Mouse (Mus musculus) heart, postnatal 0 days (tissue): ENCODE data around the gene Nt5c2. TPM values are rescaled to one million over a fixed set of nuclear protein-coding genes. Genes with fewer than 3 reads are reported as not detected.

Experiments used
- ATAC-seq: fragments of 200-750 bp; cut with Nextera tagmentation; 2 replicates; pipeline ENCODE4 v1.8.0; 2017; ENCODE audit warnings: low read depth, moderate number of reproducible peaks, moderate library complexity; ENCODE audit not compliant: insufficient read depth
- DNase-seq: peaks from one replicate; pipeline ENCODE4 v3.0.0-alpha.2; 2016; ENCODE audit warnings: low spot score
- H3K27ac ChIP-seq: fragments of 300-500 bp; sonication (generic); 2 replicates; pipeline ENCODE4 v1.5.1; 2014; ENCODE audit warnings: low read depth, mild to moderate bottlenecking
- H3K27me3 ChIP-seq: fragments of 300-500 bp; sonication (generic); 2 replicates; pipeline ENCODE4 v1.6.1; 2014; ENCODE audit warnings: low read length, mixed read lengths; ENCODE audit not compliant: control insufficient read depth, insufficient read depth
- H3K36me3 ChIP-seq: fragments of 300-500 bp; sonication (generic); replicated peaks from 2 replicates; pipeline ENCODE4 v1.6.1; 2014; ENCODE audit warnings: low read length, mixed read lengths; ENCODE audit not compliant: control insufficient read depth, insufficient read depth
- H3K4me1 ChIP-seq: fragments of 300-500 bp; sonication (generic); 2 replicates; pipeline ENCODE4 v1.6.1; 2014; ENCODE audit warnings: antibody characterized with exemption; ENCODE audit not compliant: control insufficient read depth, insufficient read depth
- H3K4me2 ChIP-seq: fragments of 300-500 bp; sonication (generic); 2 replicates; pipeline ENCODE4 v1.6.1; 2014; ENCODE audit warnings: low read depth, mild to moderate bottlenecking, low read length, moderate library complexity
- H3K4me3 ChIP-seq: fragments of 300-500 bp; sonication (generic); 2 replicates; pipeline ENCODE4 v1.5.1; 2014; ENCODE audit warnings: low read depth, low read length
- H3K9ac ChIP-seq: fragments of 300-500 bp; sonication (generic); replicated peaks from 2 replicates; pipeline ENCODE4 v1.6.1; 2014; ENCODE audit warnings: low read depth, low read length, mixed read lengths
- H3K9me3 ChIP-seq: fragments of 300-500 bp; sonication (generic); replicated peaks from 2 replicates; pipeline ENCODE4 v1.6.1; 2016; ENCODE audit warnings: low read length; ENCODE audit not compliant: control insufficient read depth
- CTCF ChIP-seq: IDR thresholded peaks from 2 replicates; pipeline ENCODE4 v1.5.1; 2016; ENCODE audit warnings: antibody characterized with exemption, control low read depth, low read depth
- EP300 ChIP-seq: IDR thresholded peaks from 2 replicates; pipeline ENCODE4 v1.6.1; 2016; ENCODE audit warnings: antibody characterized with exemption, low read depth
- WGBS: fragments of 180-500 bp; shearing (Covaris S2); extraction: QIAGEN DNeasy Blood & Tissue Kit; methylation state at CpG from one replicate; pipeline ENCODE4 v1.1.7; 2014; 5-methylcytosine and 5-hydroxymethylcytosine counted together
- polyA plus RNA-seq: library from polyadenylated mRNA; unstranded; fragments of >200 nt; fragmentation: Nextera tagmentation; extraction: Ambion mirVana; gene quantifications from 2 replicates; pipeline ENCODE4 v1.2.1, GENCODE M21; 2015
- total RNA-seq: library from RNA; depleted of rRNA; stranded (reverse); fragments of >200 nt; gene quantifications from 2 replicates; pipeline ENCODE4 v1.2.3, GENCODE M21; 2014; ENCODE audit warnings: low replicate concordance

Nt5c2 gene
- total and polyA plus RNA-seq, 2 experiments from 2014 or later, result 33.9 to 111 TPM

- ATAC-seq, result no peak
These were observed 114.2 kb downstream of the Nt5c2 start for GRCm38 (mm10) chr19:46900786-46901185.

GRCm38 (mm10) chr19:46899871-46900270 is 115.1 kb downstream of the Nt5c2 start:
- no peak overlapping the region for H3K4me2 ChIP-seq
- DNase-seq (peak; percentile 19), ATAC-seq (no peak)
- peaks cover 9% of the 10 kb centered on the region for H3K4me1 ChIP-seq
- peaks cover 40% of the 10 kb centered on the region for H3K36me3 ChIP-seq
- peaks cover 5% of the 10 kb centered on the region for H3K9me3 ChIP-seq
- H3K4me3 ChIP-seq, result no peak overlapping the region
- H3K27me3 ChIP-seq, result no peaks in the 10 kb centered on the region
- no peak overlapping the region for H3K9ac ChIP-seq
- peak overlapping the region; percentile 63 for H3K27ac ChIP-seq
- TF ChIP-seq EP300 (no peak), CTCF (peak; percentile 5; the same call in 1 of the 2 replicates)
- 34% methylated on average over 5 of the region's 5 CpGs for WGBS

More at GRCm38 (mm10) chr19:46900786-46901185, 114.2 kb downstream of the Nt5c2 start:
- H3K4me1 ChIP-seq, result peaks cover 9% of the 10 kb centered on the region
- no peak for DNase-seq
- H3K9me3 ChIP-seq, result peaks cover 5% of the 10 kb centered on the region
- peaks cover 36% of the 10 kb centered on the region for H3K36me3 ChIP-seq
- no peak overlapping the region for H3K4me2 ChIP-seq
- H3K9ac ChIP-seq, result no peak overlapping the region
- TF ChIP-seq CTCF (no peak), EP300 (no peak)
- no peak overlapping the region for H3K4me3 ChIP-seq
- 59% methylated on average over 6 of the region's 6 CpGs for WGBS
- H3K27me3 ChIP-seq, result no peaks in the 10 kb centered on the region
- no peak overlapping the region for H3K27ac ChIP-seq

- ATAC-seq, result peak; percentile 60
- H3K36me3 ChIP-seq, result peaks cover 40% of the 10 kb centered on the region
- no peaks in the 10 kb centered on the region for H3K27me3 ChIP-seq
- no peak overlapping the region for H3K4me3 ChIP-seq
- H3K4me1 ChIP-seq, result peaks cover 9% of the 10 kb centered on the region
- peak; percentile 37 for DNase-seq
- TF ChIP-seq EP300, result no peak
- no peak for TF ChIP-seq CTCF
- 0 out of 2 replicates have a peak overlapping the region, but pooled peaks have one; percentile 4 for H3K9ac ChIP-seq
- H3K4me2 ChIP-seq, result no peak overlapping the region
- 19% methylated on average over 5 of the region's 5 CpGs for WGBS
- peak overlapping the region; percentile 63 for H3K27ac ChIP-seq
- H3K9me3 ChIP-seq, result peaks cover 5% of the 10 kb centered on the region
These were observed 115.6 kb downstream of the Nt5c2 start for GRCm38 (mm10) chr19:46899306-46899705.

GRCm38 (mm10) chr19:46898222-46898621 is 116.7 kb downstream of the Nt5c2 start:
- peaks cover 43% of the 10 kb centered on the region for H3K36me3 ChIP-seq
- H3K4me3 ChIP-seq, result no peak overlapping the region
- no peaks in the 10 kb centered on the region for H3K27me3 ChIP-seq
- peaks cover 5% of the 10 kb centered on the region for H3K9me3 ChIP-seq
- WGBS, result 64% methylated on average over 5 of the region's 5 CpGs
- H3K4me2 ChIP-seq, result no peak overlapping the region
- H3K9ac ChIP-seq, result no peak overlapping the region
- H3K27ac ChIP-seq, result no peak overlapping the region
- ATAC-seq, result no peak
- peaks cover 9% of the 10 kb centered on the region for H3K4me1 ChIP-seq
- TF ChIP-seq EP300 (no peak), CTCF (no peak)
- DNase-seq, result no peak

GRCm38 (mm10) chr19:46897135-46897534 is 117.8 kb downstream of the Nt5c2 start:
- peaks cover 51% of the 10 kb centered on the region for H3K36me3 ChIP-seq
- ATAC-seq, result no peak
- WGBS, result 85% methylated on average over 3 of the region's 3 CpGs

GRCm38 (mm10) chr19:46893484-46893883 is 121.5 kb downstream of the Nt5c2 start:
- TF ChIP-seq CTCF, result no peak
- no peak for TF ChIP-seq EP300
- H3K4me3 ChIP-seq, result no peak overlapping the region
- DNase-seq, result no peak
- H3K36me3 ChIP-seq, result peaks cover 83% of the 10 kb centered on the region
- H3K27ac ChIP-seq, result no peak overlapping the region
- 66% methylated on average over 7 of the region's 7 CpGs for WGBS
- no peak overlapping the region for H3K9ac ChIP-seq
- ATAC-seq, result no peak
- no peak overlapping the region for H3K4me2 ChIP-seq
- H3K27me3 ChIP-seq, result no peaks in the 10 kb centered on the region
- H3K9me3 ChIP-seq, result peaks cover 5% of the 10 kb centered on the region
- H3K4me1 ChIP-seq, result no peaks in the 10 kb centered on the region

More at GRCm38 (mm10) chr19:46897135-46897534, 117.8 kb downstream of the Nt5c2 start:
- H3K27ac ChIP-seq, result no peak overlapping the region
- H3K9me3 ChIP-seq, result peaks cover 5% of the 10 kb centered on the region
- no peak for DNase-seq
- no peak overlapping the region for H3K4me2 ChIP-seq
- H3K27me3 ChIP-seq, result no peaks in the 10 kb centered on the region
- peak; percentile 26; the same call in 1 of the 2 replicates for TF ChIP-seq CTCF
- TF ChIP-seq EP300, result no peak
- no peak overlapping the region for H3K9ac ChIP-seq
- H3K4me3 ChIP-seq, result no peak overlapping the region
- peaks cover 9% of the 10 kb centered on the region for H3K4me1 ChIP-seq
